Mouse (Mus musculus) G1E (cell line): ENCODE results near the gene Sox12.

Experiments used
- CTCF ChIP-seq: IDR thresholded peaks from 2 replicates; pipeline ENCODE4 v1.5.1; 2012; ENCODE audit warnings: low read depth, low read length, inconsistent platforms, mixed read lengths
- GATA1 ChIP-seq: IDR thresholded peaks from 2 replicates; pipeline ENCODE4 v1.6.1; 2012; ENCODE audit warnings: borderline replicate concordance, low read length, inconsistent platforms, mixed read lengths
- GATA2 ChIP-seq: IDR thresholded peaks from 2 replicates; pipeline ENCODE4 v1.6.1; 2012; ENCODE audit warnings: low read depth, low read length, inconsistent platforms, borderline replicate concordance
- POLR2AphosphoS5 ChIP-seq: IDR thresholded peaks from 2 replicates; pipeline ENCODE4 v1.6.1; 2012; ENCODE audit warnings: low read depth, low read length, inconsistent platforms; ENCODE audit not compliant: insufficient replicate concordance

DNA sequence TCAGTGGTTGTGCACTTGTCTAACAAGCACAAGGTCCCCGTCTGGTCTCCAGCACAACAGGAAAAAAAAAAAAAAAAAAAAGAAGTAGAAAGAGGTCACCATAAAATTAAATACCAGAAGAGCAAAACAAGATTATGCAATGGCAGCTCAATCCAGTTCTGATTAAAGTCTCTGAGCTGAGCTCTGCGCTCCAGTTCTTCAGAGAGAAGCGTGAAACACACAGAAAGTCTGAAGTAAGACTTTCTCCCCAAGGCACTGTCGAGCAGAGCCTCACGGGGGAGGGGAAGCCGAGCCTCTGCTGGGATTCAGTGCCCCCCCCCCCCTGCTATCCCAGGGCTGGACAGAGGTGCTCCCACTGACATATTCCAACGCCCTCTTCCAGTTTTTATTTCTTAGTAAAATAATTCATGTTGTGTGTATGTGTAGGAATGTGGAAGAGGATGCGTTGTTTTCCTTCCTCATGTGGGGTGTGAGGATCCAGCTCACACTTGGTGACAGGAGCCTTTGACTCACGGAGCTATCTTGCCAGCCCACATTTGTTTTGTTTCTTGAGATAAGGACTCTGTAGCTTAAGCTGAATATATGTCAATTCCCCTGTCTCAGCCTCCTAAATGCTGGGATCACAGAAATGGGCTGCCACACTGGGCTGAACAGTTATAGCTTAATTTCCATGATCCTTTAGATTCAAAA is 50.9 kb downstream of the Sox12 start:
- TF ChIP-seq CTCF (no peak), POLR2AphosphoS5 (no peak), GATA2 (no peak), GATA1 (no peak)
